Mouse (Mus musculus) pancreas, adult 10 weeks (tissue): ENCODE data around the gene Vkorc1. TPM values are rescaled to one million over a fixed set of nuclear protein-coding genes. Genes with fewer than 3 reads are reported as not detected.

Experiments
- polyA plus RNA-seq: library from polyadenylated mRNA; stranded (reverse); fragments of 350-450 nt; fragmentation: Illumina TruSeq; extraction: RNeasy Lipid Tissue Mini Kit (QIAGEN cat#74804); gene quantifications from one replicate; pipeline ENCODE4 v1.2.3, GENCODE M21; 2015; ENCODE audit warnings: low read depth, low replicate concordance; ENCODE audit not compliant: insufficient read depth

Vkorc1 gene
- 46.0 TPM for polyA plus RNA-seq

DNA sequence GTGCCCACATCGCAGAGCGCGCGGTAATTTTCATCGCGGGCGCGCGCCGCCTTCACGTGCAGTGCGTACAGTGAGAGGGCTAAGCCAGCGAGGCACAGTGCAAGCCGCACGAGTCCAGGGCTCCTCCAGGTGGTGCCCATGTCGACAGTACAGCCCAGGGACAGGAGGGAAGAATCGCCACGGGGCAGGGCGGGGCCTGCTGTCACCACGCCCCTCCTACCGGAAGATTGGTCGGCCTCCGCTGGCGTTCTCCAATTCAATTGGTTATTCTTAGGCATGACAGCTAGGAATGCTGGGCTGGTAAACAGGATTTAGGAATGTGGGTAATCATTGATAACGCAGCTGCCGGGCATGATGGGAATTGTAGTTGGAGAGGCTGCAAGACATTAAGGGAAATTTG lies at the start of gene Vkorc1, which contains the start of gene Gm21974:
Vkorc1 (minus strand) TSS at position 176 of the 400 bp plus-strand sequence.
Gm21974 (minus strand) TSS at position 13 of the 400 bp plus-strand sequence.

DNA sequence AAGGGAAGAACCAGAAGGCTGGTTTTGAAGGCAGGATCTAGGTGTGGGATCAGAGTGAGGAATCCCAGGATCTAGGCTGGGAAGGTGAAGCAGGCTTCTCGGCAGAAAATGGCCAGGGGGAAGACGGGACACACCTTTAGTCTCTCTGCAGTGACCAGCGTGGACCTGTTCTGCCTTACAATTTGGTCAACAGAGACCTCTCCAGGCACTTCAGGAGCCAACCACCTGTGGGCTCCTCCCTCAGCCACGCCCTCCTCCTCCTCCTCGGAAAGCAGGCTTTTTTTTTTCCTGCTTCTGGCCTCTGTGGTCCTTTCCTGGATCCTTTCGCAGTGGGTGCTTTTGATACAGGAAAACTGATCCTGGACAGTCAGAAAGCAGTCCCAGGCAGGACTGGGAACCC lies 34.5 kb upstream of the Vkorc1 start, which contains the start of gene Prss8:
Prss8 (minus strand) TSS at position 182 of the 400 bp plus-strand sequence.

DNA sequence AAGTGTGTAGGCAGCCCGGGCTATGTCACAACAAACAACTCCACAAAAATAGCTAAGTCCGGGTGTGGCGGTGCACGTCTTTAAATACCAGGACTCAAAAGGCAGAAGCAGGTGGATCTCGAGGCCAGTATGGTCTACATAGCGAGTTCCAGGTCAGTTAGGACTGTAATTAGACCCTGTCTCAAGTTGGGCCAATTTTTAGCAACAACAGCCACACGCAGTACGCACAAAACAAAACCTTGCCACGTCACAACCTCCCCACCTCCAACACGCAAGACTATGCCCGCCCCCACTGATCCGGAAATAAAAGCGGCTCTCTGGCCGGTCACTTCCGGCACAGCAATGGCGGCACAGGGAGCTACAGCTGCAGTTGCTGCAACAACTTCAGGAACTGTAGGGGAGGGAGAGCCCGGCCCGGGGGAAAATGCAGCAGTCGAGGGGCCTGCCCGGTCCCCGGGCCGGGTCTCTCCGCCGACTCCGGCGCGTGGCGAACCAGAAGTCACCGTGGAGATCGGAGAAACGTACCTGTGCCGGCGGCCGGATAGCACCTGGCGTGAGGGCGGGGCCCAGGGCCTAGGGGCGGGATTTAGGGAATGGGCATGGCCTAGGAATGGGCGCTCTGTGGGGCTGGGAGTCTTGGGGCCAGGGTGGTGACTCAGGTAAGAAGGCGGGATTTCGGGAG lies 16.9 kb upstream of the Vkorc1 start, which contains the start of gene Kat8:
Kat8 (plus strand) TSS at position 327 of the 682 bp plus-strand sequence.

DNA sequence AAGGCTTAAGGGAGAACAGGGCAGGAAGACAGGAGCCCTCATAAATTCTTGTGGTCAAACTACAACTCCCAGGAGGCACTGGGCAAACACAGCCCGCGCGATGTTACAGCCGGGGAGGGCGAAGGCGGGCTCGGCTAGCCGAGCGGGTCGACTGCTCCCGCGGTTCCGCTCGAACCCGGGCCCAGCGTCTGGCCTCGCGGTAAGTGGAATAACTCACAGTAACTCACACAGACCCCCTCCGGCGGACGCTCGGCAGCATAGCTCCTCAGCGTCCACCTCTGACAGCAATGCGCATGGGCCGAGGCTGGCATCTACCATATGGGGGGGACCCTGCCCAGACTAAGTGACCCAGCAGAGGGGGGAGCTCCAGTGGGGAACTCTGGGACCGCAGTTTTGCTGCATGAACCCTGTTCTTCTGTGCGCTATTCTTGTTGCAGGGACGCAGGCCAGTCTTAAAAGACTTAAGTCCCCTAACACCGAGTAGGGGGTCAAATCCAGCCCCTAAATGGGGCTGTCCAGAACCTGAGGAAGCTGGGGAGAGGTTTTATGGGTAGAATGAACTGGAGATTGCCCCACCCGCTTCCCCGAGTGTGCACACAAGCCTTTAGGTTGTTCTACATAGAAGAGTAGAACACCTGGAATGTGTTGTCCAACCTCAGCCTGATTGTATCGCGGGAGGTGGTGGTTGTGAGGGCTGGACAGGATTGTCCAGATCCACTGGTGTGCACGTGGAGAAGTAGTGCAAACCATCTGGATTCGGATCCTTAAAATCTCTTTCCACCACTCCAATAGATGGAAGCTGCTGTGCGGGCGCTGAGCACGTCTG lies 8.8 kb upstream of the Vkorc1 start, which contains the start of gene Bckdk:
Bckdk (plus strand) TSS at position 112 of the 826 bp plus-strand sequence.

DNA sequence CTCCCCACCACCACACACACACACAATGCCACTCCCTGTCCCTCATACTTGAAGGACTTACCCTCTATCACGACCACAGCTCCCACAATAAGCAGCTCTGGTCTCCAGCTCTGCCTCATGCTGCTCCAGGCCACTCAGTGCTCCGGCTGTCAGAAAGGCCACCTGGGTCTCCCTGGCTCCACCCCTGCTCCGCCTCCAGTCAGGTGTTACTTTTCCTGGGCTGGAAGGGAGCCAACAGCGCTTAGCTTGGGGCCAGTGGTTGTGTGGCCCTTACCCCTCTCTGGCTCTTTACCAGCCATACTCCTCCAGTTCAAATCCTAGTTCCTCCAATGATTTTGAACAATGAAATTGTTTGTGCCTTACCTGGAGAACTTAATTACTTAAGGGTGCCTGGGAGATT lies 4.6 kb downstream of the Vkorc1 start, which contains the start of gene Prss53:
Prss53 (minus strand) TSS at position 173 of the 400 bp plus-strand sequence.

DNA sequence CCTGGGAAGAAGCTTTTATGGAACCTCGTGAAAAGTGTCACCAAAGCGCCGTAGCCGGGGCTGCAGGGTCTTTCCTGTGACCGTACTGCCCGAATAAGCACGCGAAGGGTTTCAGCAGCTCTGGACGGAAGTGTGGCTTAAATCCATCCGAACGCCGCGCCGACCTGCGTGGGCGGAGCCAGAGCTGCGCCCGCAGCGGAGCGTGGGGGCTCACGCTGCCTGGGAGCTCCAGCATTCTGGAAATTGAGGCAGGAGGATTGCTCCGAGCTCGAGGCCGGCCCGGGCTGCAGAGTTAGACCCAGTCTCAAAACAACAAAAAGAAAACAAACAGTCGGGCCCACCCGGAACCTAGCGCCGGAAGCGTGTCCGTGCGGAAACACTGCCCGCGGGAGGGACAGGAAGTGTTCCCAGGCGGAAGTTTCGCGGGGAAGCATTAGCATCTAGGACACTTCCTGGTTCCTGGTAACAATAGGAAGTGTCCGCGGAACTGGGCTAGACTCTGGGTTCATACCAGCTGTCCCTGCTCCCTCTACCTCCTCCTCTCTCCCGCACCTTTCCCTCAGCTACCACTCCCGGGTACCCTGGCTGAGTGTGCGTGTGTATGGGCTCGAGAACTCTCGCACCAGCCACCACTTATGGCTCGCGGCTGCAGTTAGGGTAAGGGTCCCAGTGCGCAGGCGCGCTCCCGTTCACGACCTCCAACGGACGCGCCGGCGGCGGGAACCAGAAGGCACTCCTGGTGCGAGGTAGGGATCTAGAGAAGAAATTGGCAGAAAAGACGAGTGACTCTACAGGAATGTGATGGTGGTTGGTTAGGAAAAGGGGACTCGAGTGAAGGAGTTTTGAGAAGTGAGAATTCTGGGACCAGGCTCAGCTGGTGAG lies 18.7 kb downstream of the Vkorc1 start, which contains the start of gene Zfp668:
Zfp668 (minus strand) TSS at position 362 of the 882 bp plus-strand sequence.

DNA sequence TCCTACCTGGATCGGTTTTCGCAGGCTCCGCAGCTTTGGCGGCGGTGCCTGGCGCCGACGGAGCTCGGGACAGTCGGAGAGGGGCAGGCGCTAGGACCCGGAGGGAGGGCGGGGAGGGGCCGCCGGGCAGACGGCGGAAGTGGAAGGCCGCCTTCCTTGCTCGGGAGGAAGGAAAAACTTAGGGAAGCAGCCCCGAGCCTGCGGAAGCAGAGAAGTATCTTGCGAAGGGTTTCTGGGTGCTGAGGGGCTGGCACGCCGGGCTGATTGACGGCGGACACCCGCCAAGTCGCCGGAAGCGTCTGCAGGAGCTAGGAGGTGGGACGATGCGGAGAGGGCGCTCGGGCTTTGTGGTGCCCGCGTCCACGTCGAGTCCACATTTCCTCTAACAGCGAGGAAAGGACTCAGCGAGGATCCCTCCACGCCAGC lies 19.4 kb downstream of the Vkorc1 start, which contains the start of gene Zfp646:
Zfp646 (plus strand) TSS at position 181 of the 426 bp plus-strand sequence.

Other genes with a start within 250 kb of the Vkorc1 start
- gene Bcl7c, start 186.7 kb downstream of the Vkorc1 start, polyA plus RNA-seq, result 12.7 TPM
- 1.5 TPM for gene Ctf1, start 182.9 kb downstream of the Vkorc1 start, polyA plus RNA-seq
- not detected for gene Ctf2, start 163.5 kb downstream of the Vkorc1 start, polyA plus RNA-seq
- 3.7 TPM for gene Fbxl19, start 151.1 kb downstream of the Vkorc1 start, polyA plus RNA-seq
- 5.9 TPM for gene Orai3, start 125.8 kb downstream of the Vkorc1 start, polyA plus RNA-seq
- 5.8 TPM for gene Setd1a, start 118.9 kb downstream of the Vkorc1 start, polyA plus RNA-seq
- 1.5 TPM for gene Gm49388, start 110.0 kb downstream of the Vkorc1 start, polyA plus RNA-seq
- gene Hsd3b7, start 95.0 kb downstream of the Vkorc1 start, polyA plus RNA-seq, result 26.3 TPM
- gene Stx4a, start 71.3 kb downstream of the Vkorc1 start, polyA plus RNA-seq, result 32.5 TPM
- gene Stx1b, start 71.1 kb downstream of the Vkorc1 start, polyA plus RNA-seq, result 0.92 TPM
- 6.2 TPM for gene Zfp646, start 19.4 kb downstream of the Vkorc1 start, polyA plus RNA-seq
- gene Zfp668, start 18.8 kb downstream of the Vkorc1 start, polyA plus RNA-seq, result 0.57 TPM
- gene Prss53, start 4.6 kb downstream of the Vkorc1 start, polyA plus RNA-seq, result 34.6 TPM
- not detected for gene Gm21974, start 163 bp downstream of the Vkorc1 start, polyA plus RNA-seq
- 50.9 TPM for gene Bckdk, start 8.5 kb upstream of the Vkorc1 start, polyA plus RNA-seq
- gene Kat8, start 16.9 kb upstream of the Vkorc1 start, polyA plus RNA-seq, result 8.2 TPM
- 37.0 TPM for gene Prss8, start 34.5 kb upstream of the Vkorc1 start, polyA plus RNA-seq
- 7.1 TPM for gene Prss36, start 51.1 kb upstream of the Vkorc1 start, polyA plus RNA-seq
- 87.1 TPM for gene Fus, start 71.8 kb upstream of the Vkorc1 start, polyA plus RNA-seq
- gene Pycard, start 98.2 kb upstream of the Vkorc1 start, polyA plus RNA-seq, result 2.8 TPM
- gene Trim72, start 108.3 kb upstream of the Vkorc1 start, polyA plus RNA-seq, result not detected
- gene Itgam, start 167.0 kb upstream of the Vkorc1 start, polyA plus RNA-seq, result 2.1 TPM
- gene Gm49368, start 167.1 kb upstream of the Vkorc1 start, polyA plus RNA-seq, result not detected
- 0.70 TPM for gene Itgax, start 233.9 kb upstream of the Vkorc1 start, polyA plus RNA-seq